In the genomic region with DNA sequence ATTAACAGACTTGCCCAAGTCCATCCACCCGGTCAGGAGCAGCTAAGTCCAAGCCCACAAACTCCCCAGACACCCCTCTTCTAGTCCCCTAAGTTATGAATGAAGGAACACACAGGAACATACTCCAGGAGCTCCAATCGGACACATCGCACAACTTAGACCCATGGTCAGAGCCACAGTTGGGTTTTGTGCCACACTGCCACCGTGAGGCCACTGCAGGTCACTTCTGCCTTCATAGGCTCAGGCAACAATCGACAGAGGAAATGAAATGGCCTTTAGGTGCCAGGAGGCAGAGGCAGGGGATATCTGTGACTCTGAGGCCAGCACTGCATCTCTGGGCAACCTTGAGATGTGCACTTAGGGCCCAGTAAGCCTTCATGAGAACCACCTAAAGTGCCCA, we compare ENCODE assay signal across 8 mouse cellular contexts. TPM values are rescaled to one million over a fixed set of nuclear protein-coding genes. Genes with fewer than 3 reads are reported as not detected.
A peak's percentile ranks its signal among the peaks of the same experiment; 100 is the strongest.
DNase-seq lines count a peak whose midpoint lies in the region; ATAC-seq and TF ChIP-seq lines count a peak whose summit lies in the region.

No protein-coding gene starts in this region.

- H3K79me2 ChIP-seq in C2C12 (ENCODE audit: control insufficient read depth, insufficient read depth): no peaks in the 10 kb centered on the region

- no peak overlapping the region for H3K9ac ChIP-seq in liver, embryonic 13.5 days
- H3K9ac ChIP-seq in neural tube, embryonic 13.5 days: no peak overlapping the region

- no peak overlapping the region for H3K27ac ChIP-seq in cortical plate, adult 2 months (ENCODE audit: insufficient read depth, low read length)
- no peak overlapping the region for H3K27ac ChIP-seq in liver, embryonic 13.5 days
- no peak overlapping the region for H3K27ac ChIP-seq in neural tube, embryonic 13.5 days (replicated peaks)

- ATAC-seq in liver, embryonic 13.5 days (ENCODE audit: low read depth): no peak
- peak; percentile 59; the same call in 1 of the 2 replicates for ATAC-seq in neural tube, embryonic 13.5 days (ENCODE audit: low read depth)

- WGBS in liver, embryonic 13.5 days (ENCODE audit: insufficient replicate concordance): 12% methylated on average over 5 of the region's 5 CpGs
- 10% methylated on average over 5 of the region's 5 CpGs for WGBS in neural tube, embryonic 13.5 days

- no peak overlapping the region for H3ac ChIP-seq in C2C12 (ENCODE audit: control insufficient read depth, insufficient read length, low read depth)

- peak; percentile 68 to 86 for DNase-seq in adrenal gland, adult (ENCODE audit: inconsistent age in 2 of 2, low spot score in 1 of 2)
- DNase-seq in gastrocnemius, adult 8-10 months (ENCODE audit: low spot score in 2 of 2): peak; percentile 9 to 19
- peak; percentile 67 for DNase-seq in kidney, adult 9 months
- DNase-seq in liver, embryonic 13.5 days: peak; percentile 37
- DNase-seq in testis, postnatal 10 days (ENCODE audit: low spot score): peak; percentile 80

- H3K79me3 ChIP-seq in C2C12 (ENCODE audit: low read depth): no peaks in the 10 kb centered on the region

- no peaks in the 10 kb centered on the region for H3K36me3 ChIP-seq in C2C12 (ENCODE audit: control insufficient read depth, insufficient read depth)
- H3K36me3 ChIP-seq in liver, embryonic 13.5 days: no peaks in the 10 kb centered on the region
- no peaks in the 10 kb centered on the region for H3K36me3 ChIP-seq in neural tube, embryonic 13.5 days

- H3K4me3 ChIP-seq in C2C12 (ENCODE audit: insufficient read depth, poor library complexity, severe bottlenecking): no peak overlapping the region
- peak overlapping the region; percentile 17 for H3K4me3 ChIP-seq in cortical plate, adult 2 months (ENCODE audit: insufficient read depth, low read length)
- H3K4me3 ChIP-seq in liver, embryonic 13.5 days (replicated peaks): no peak overlapping the region
- no peak overlapping the region for H3K4me3 ChIP-seq in neural tube, embryonic 13.5 days

- no peaks in the 10 kb centered on the region for H3K4me1 ChIP-seq in cortical plate, adult 2 months (ENCODE audit: control insufficient read depth, insufficient read depth, low read length)
- H3K4me1 ChIP-seq in liver, embryonic 13.5 days (replicated peaks): peaks cover 14% of the 10 kb centered on the region
- H3K4me1 ChIP-seq in neural tube, embryonic 13.5 days (replicated peaks): no peaks in the 10 kb centered on the region

- TF ChIP-seq POLR2A in cortical plate, adult 2 months (IDR thresholded peaks at IDR 0.05; ENCODE audit: extremely low read depth, insufficient read depth, low read length): no peak

- peaks cover 28% of the 10 kb centered on the region for H3K27me3 ChIP-seq in C2C12 (ENCODE audit: control insufficient read depth, insufficient read depth, insufficient read length)
- peaks cover 17% of the 10 kb centered on the region for H3K27me3 ChIP-seq in liver, embryonic 13.5 days
- H3K27me3 ChIP-seq in neural tube, embryonic 13.5 days: no peaks in the 10 kb centered on the region

- no peak overlapping the region for H3K4me2 ChIP-seq in liver, embryonic 13.5 days
- H3K4me2 ChIP-seq in neural tube, embryonic 13.5 days: no peak overlapping the region

- peak; percentile 92 for TF ChIP-seq CTCF in C2C12 (IDR thresholded peaks at IDR 0.05; ENCODE audit: control insufficient read depth, insufficient read depth, insufficient read length)
- TF ChIP-seq CTCF in cortical plate, adult 2 months (IDR thresholded peaks at IDR 0.05; ENCODE audit: extremely low read depth, insufficient read depth, low read length): peak; percentile 89

- no peaks in the 10 kb centered on the region for H3K9me3 ChIP-seq in liver, embryonic 13.5 days (replicated peaks)
- no peaks in the 10 kb centered on the region for H3K9me3 ChIP-seq in neural tube, embryonic 13.5 days

TF ChIP-seq in C2C12, 6 proteins besides CTCF, POLR2A, EP300 and RAD21:
- TF ChIP-seq USF1 (IDR thresholded peaks at IDR 0.05; ENCODE audit: low read depth) (no peak), CEBPB (IDR thresholded peaks at IDR 0.05; ENCODE audit: low read depth) (no peak), FOSL1 (IDR thresholded peaks at IDR 0.05; ENCODE audit: insufficient read depth, low read length, poor library complexity, severe bottlenecking) (no peak), MAX (IDR thresholded peaks at IDR 0.05) (no peak), MYOD1 (IDR thresholded peaks at IDR 0.05; ENCODE audit: control insufficient read depth, insufficient read length, low read depth) (no peak), MYOG (IDR thresholded peaks at IDR 0.05; ENCODE audit: control insufficient read depth, extremely low read depth, insufficient read length) (no peak)
TF ChIP-seq in C2C12: peak in this region for 0.

RNA-seq across cellular contexts. Expression of a gene that starts 11.3 kb away (rescaled TPM):
- polyA plus RNA-seq in C2C12 (2012; fragmentation: generic; extraction: Trizol): 0.04 TPM
- 18.5 and 18.6 TPM in 2 replicates for polyA plus RNA-seq in cortical plate, adult 2 months (2012; rRNA removed)
- not detected for total RNA-seq in gastrocnemius, adult 8-10 months (2022)
- 5.9 and 7.4 TPM in 2 replicates for polyA plus RNA-seq in liver, embryonic 13.5 days (2015; fragmentation: Nextera tagmentation; extraction: Ambion mirVana)
- 0.43 and 0.45 TPM in 2 replicates for polyA plus RNA-seq in neural tube, embryonic 13.5 days (2015; fragmentation: Nextera tagmentation; extraction: Ambion mirVana)

RNA-seq across cellular contexts. Expression of a gene that starts 31.2 kb away (rescaled TPM):
- polyA plus RNA-seq in C2C12 (2012; fragmentation: generic; extraction: Trizol): 65.7 TPM
- 223 and 232 TPM in 2 replicates for polyA plus RNA-seq in cortical plate, adult 2 months (2012; rRNA removed)
- 1 to 10 TPM; 3.3 to 6.0 (median 5.3) TPM for total RNA-seq in gastrocnemius, adult 8-10 months (2022)
- 88.4 and 108 TPM in 2 replicates for polyA plus RNA-seq in liver, embryonic 13.5 days (2015; fragmentation: Nextera tagmentation; extraction: Ambion mirVana)
- 96.0 and 103 TPM in 2 replicates for polyA plus RNA-seq in neural tube, embryonic 13.5 days (2015; fragmentation: Nextera tagmentation; extraction: Ambion mirVana)

RNA-seq across cellular contexts. Expression of a gene that starts 38.3 kb away (rescaled TPM):
- 0.21 TPM for polyA plus RNA-seq in C2C12 (2012; fragmentation: generic; extraction: Trizol)
- 1.2 and 1.3 TPM in 2 replicates for polyA plus RNA-seq in cortical plate, adult 2 months (2012; rRNA removed)
- total RNA-seq in gastrocnemius, adult 8-10 months (2022): not detected
- polyA plus RNA-seq in liver, embryonic 13.5 days (2015; fragmentation: Nextera tagmentation; extraction: Ambion mirVana): 0.21 and 0.23 TPM in 2 replicates
- 1.6 and 1.8 TPM in 2 replicates for polyA plus RNA-seq in neural tube, embryonic 13.5 days (2015; fragmentation: Nextera tagmentation; extraction: Ambion mirVana)

RNA-seq across cellular contexts. Expression of a gene that starts 38.6 kb away (rescaled TPM):
- polyA plus RNA-seq in C2C12 (2012; fragmentation: generic; extraction: Trizol): 28.7 TPM
- polyA plus RNA-seq in cortical plate, adult 2 months (2012; rRNA removed): 30.2 and 32.2 TPM in 2 replicates
- 10 to 100 TPM; 15.1 to 19.9 (median 17.7) TPM for total RNA-seq in gastrocnemius, adult 8-10 months (2022)
- 20.0 and 22.6 TPM in 2 replicates for polyA plus RNA-seq in liver, embryonic 13.5 days (2015; fragmentation: Nextera tagmentation; extraction: Ambion mirVana)
- polyA plus RNA-seq in neural tube, embryonic 13.5 days (2015; fragmentation: Nextera tagmentation; extraction: Ambion mirVana): 20.5 and 21.6 TPM in 2 replicates

Comparison
In these comparisons a context has a peak if more than half of its experiments do, and no peak if none do; other contexts are left out.
1. DNase-seq: peak in every context shown above with its lines; median percentile 80 in testis, postnatal 10 days; 77 in adrenal gland, adult; 67 in kidney, adult 9 months; 37 in liver, embryonic 13.5 days; 14 in gastrocnemius, adult 8-10 months.